Mouse (Mus musculus) left cerebral cortex, adult 2 months (tissue): ENCODE measurements around the gene Mdga2. TPM values are rescaled to one million over a fixed set of nuclear protein-coding genes. Genes with fewer than 3 reads are reported as not detected.

Experiments
- DNase-seq, 2 experiments: peaks; one replicate each; pipeline ENCODE4 v3.0.0; 2021 to 2022; ENCODE audit warnings: low spot score in 2 of 2, mixed read lengths in 1 of 2; ENCODE audit errors: extremely low spot score in 1 of 2
- H3K27ac ChIP-seq: fragments of 200-600 bp; 2 replicates; pipeline ENCODE4 v1.8.1; 2022
- H3K4me3 ChIP-seq: fragments of 200-600 bp; 2 replicates; pipeline ENCODE4 v1.8.1; 2022
- CTCF ChIP-seq: fragments of 200-600 bp; IDR thresholded peaks from 2 replicates; pipeline ENCODE4 v1.8.1; 2022; ENCODE audit warnings: antibody characterized with exemption, mild to moderate bottlenecking, moderate library complexity
- intact Hi-C: fragments of 180-260 bp; cut with DNase I; formaldehyde crosslinking; loops from one replicate; pipeline ENCODE4 v1.15.1; 2025
- total RNA-seq, 2 experiments: library from RNA; stranded (reverse); gene quantifications; 2 replicates each; pipeline ENCODE4 v1.2.3; 2021

Mdga2 gene
- total RNA-seq, 2 experiments from 2014 or later, result 56.1 to 58.6 TPM

GRCm38 (mm10) chr12:66888636-66889035, 333.7 kb downstream of the Mdga2 start:
- H3K4me3 ChIP-seq, result no peak overlapping the region
- intact Hi-C loops, result no loop called here
- DNase-seq, result no peak
- TF ChIP-seq CTCF, result no peak
- H3K27ac ChIP-seq, result no peak overlapping the region

DNA sequence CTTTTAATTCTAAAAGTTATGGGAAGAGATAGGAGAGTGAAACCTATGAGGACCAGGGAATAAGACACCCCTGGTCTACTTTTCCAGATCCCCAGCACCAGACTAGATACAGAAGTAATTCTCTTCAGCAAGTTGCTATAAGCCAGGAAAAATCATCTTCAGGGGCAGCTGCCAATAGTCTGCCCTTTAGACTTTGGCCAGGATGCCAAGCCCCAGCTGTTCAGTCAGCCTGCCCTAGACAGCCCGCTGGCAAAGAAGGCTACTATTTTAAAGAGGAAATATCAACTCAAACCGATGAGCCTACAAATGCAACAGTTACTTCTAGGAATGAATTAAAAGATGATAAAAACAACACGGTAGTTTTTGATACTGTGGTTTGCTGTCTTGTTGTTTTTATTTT, 356.1 kb downstream of the Mdga2 start:
- H3K4me3 ChIP-seq, result no peak overlapping the region
- no peak for TF ChIP-seq CTCF
- intact Hi-C loops, result no loop called here
- no peak for DNase-seq
- no peak overlapping the region for H3K27ac ChIP-seq

DNA sequence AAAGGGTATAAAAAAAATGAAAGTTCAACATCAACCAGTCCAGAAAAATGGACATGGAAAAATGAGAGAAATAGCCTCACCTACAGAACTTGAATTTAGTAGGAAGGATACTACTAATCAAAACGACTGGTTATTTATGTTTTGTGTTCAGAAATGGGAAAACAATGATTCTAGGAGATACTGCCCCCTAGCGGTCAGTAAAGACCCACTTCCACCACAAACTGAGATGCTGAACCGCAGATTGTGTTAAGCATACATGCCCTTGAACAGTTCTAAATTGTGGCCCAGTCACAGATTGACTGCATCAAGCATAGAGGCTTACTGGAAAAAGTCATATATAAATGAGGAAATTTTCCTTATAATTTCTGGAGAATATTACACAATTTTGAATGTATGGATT, 369.2 kb downstream of the Mdga2 start:
- intact Hi-C loops, result no loop called here

GRCm38 (mm10) chr12:66840336-66840735, 382.0 kb downstream of the Mdga2 start:
- TF ChIP-seq CTCF, result no peak
- no peak for DNase-seq
- no peak overlapping the region for H3K4me3 ChIP-seq
- no peak overlapping the region for H3K27ac ChIP-seq
- intact Hi-C loops, result no loop called here

More for the DNA sequence above, 369.2 kb downstream of the Mdga2 start:
- TF ChIP-seq CTCF, result peak; percentile 70
- H3K27ac ChIP-seq, result no peak overlapping the region
- no peak overlapping the region for H3K4me3 ChIP-seq
- no peak for DNase-seq

DNA sequence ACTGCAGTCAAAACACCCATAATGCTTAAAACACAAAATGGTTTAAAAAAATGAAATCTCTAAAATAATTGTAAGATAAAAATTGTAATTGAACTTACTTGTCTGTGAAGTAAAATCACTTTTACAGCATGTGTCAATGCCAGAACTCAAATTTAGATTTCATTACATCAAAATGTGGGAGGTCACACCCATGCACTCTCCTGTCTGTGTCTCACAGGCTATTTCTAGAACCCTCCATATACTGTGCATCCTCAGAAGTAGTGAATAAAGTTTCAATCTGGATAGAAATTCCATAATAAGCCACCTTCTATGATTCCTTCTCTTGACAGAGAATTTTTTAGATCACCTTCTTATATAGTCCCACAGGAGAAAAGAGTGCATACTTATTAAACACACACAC, 466.7 kb downstream of the Mdga2 start:
- Histone ChIP-seq H3K27ac (no peak overlapping the region), H3K4me3 (no peak overlapping the region)
- TF ChIP-seq CTCF, result no peak
- intact Hi-C loops, result no loop called here
- no peak for DNase-seq

DNA sequence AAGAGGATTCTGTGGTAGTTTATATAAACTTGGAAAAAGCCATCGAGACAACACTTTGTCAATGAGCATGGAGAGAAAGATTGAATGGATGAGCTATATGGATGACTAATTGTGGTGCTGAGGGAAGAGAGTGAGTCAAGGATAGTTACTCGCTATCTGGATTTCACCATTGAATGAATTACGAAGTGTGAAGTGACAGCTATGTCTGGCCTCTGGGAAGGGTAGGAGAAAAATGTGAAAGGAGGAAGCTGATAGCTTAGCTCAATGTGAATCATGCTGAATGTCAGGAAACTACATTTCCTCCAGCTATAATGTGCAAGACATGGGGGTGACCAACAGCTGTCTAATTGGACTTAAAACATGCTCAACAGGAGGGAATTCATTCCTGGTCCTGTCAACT, 487.8 kb downstream of the Mdga2 start:
- Histone ChIP-seq H3K4me3 (no peak overlapping the region), H3K27ac (no peak overlapping the region)
- no peak for DNase-seq
- intact Hi-C loops, result no loop called here
- TF ChIP-seq CTCF, result no peak

DNA sequence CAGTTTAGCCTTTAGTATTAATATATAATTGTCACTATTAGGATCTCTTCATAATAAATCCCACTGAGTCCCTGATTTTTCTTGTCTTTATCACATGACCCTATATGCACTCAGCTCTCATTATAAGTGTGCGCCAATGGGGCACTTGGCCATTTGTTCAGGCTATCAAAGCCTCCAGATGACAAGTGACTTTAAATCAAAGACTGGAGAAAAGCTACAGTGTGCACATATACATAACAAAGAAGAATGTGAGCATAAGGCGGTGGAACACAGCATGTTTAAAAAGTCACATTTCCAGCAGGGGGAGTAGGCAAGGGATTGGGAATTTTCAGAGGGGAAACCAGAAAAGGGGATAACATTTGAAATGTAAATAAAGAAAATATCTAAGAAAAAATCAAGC, 497.9 kb downstream of the Mdga2 start:
- H3K4me3 ChIP-seq, result no peak overlapping the region
- intact Hi-C loops, result no loop called here
- H3K27ac ChIP-seq, result no peak overlapping the region
- peak; percentile 5 for TF ChIP-seq CTCF
- DNase-seq, result no peak

DNA sequence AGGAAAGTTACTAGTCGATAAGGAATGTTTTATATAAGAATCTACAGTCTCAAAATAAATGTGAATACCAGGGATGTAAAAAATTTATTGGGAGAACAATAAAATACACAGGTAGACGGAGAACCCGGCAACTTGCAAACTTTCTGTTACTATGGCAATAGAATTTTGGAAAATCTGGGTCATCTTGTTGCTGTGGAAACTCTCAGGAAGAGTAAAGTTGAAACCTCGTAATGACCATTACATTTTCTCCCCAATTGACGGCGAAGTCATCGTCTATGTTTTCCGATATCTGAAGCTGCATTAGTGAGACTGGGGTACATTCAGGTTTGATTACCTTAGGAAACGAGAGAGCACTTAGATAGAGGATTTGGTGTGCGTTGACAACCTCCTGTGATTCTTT, 514.0 kb downstream of the Mdga2 start:
- TF ChIP-seq CTCF, result no peak
- Histone ChIP-seq H3K27ac (no peak overlapping the region), H3K4me3 (0 out of 2 replicates have a peak overlapping the region, but pooled peaks have one; percentile 22)
- intact Hi-C loops, result no loop called here
- no peak for DNase-seq

GRCm38 (mm10) chr12:66707431-66707830, 514.9 kb downstream of the Mdga2 start:
- no peak for DNase-seq
- Histone ChIP-seq H3K4me3 (no peak overlapping the region), H3K27ac (no peak overlapping the region)
- intact Hi-C loops, result no loop called here
- TF ChIP-seq CTCF, result no peak

- intact Hi-C loops, result no loop called here
- TF ChIP-seq CTCF, result no peak
- no peak for DNase-seq
- no peak overlapping the region for H3K4me3 ChIP-seq
- H3K27ac ChIP-seq, result no peak overlapping the region
Measured at GRCm38 (mm10) chr12:66705015-66705414, 517.3 kb downstream of the Mdga2 start.

GRCm38 (mm10) chr12:66702781-66703180, 519.6 kb downstream of the Mdga2 start:
- Histone ChIP-seq H3K27ac (no peak overlapping the region), H3K4me3 (no peak overlapping the region)
- intact Hi-C loops, result no loop called here
- DNase-seq, result no peak
- TF ChIP-seq CTCF, result no peak

DNA sequence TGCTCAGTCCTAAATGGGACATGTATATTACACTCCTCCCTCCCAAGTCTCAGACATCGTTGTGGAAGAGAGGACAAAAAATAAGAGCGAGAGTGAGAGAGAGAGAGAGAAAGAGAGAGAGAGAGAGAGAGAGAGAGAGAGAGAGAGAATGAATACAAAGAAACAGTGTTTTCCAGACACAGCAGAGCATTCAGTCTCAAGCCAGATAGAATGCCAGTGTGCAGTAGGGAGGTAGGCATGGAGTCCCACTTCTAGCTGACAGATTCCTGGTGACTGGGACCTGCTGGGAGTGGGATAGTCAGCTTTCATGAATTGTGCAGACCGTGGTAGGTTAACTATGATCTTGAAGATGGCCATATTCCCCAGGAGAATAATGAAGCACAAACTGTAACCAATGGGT, 542.8 kb downstream of the Mdga2 start:
- intact Hi-C loops, result no loop called here
- no peak for TF ChIP-seq CTCF
- H3K27ac ChIP-seq, result no peak overlapping the region

GRCm38 (mm10) chr12:66648605-66649552, 573.5 kb downstream of the Mdga2 start:
- no peak for TF ChIP-seq CTCF
- H3K27ac ChIP-seq, result no peak overlapping the region
- DNase-seq, result no peak
- H3K4me3 ChIP-seq, result no peak overlapping the region
- intact Hi-C loops, result no loop called here

More for the DNA sequence above, 542.8 kb downstream of the Mdga2 start:
- DNase-seq, result no peak
- H3K4me3 ChIP-seq, result no peak overlapping the region
